Mouse (Mus musculus) cerebellum, postnatal 25 days (tissue): ENCODE data around the gene Zbtb16.

Experiments
- DNase-seq, 2 experiments: peaks; one replicate each; pipeline ENCODE4 v3.0.0; 2021; ENCODE audit warnings: mixed read lengths in 2 of 2

The Zbtb16 gene

DNA sequence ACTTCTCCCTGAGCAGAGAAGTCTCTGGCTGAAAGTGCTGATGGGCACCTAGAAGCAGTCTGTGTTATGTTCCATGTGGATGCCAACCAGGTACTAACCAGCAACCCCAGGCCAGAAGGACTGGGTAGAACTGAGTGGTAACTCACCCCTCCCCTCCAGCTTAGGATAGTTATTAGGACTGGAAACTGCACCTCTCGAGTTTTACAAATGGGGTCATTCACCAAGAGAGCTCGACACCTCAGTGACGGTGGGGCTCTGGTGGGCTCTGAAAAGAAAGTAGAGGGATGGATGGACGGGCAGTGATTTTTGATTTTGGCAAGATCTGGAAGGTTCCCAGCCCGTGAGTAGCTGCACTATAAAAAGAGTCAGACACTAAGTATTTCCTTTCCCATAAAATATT lies 71.7 kb downstream of the Zbtb16 start:
- DNase-seq, result no peak

DNA sequence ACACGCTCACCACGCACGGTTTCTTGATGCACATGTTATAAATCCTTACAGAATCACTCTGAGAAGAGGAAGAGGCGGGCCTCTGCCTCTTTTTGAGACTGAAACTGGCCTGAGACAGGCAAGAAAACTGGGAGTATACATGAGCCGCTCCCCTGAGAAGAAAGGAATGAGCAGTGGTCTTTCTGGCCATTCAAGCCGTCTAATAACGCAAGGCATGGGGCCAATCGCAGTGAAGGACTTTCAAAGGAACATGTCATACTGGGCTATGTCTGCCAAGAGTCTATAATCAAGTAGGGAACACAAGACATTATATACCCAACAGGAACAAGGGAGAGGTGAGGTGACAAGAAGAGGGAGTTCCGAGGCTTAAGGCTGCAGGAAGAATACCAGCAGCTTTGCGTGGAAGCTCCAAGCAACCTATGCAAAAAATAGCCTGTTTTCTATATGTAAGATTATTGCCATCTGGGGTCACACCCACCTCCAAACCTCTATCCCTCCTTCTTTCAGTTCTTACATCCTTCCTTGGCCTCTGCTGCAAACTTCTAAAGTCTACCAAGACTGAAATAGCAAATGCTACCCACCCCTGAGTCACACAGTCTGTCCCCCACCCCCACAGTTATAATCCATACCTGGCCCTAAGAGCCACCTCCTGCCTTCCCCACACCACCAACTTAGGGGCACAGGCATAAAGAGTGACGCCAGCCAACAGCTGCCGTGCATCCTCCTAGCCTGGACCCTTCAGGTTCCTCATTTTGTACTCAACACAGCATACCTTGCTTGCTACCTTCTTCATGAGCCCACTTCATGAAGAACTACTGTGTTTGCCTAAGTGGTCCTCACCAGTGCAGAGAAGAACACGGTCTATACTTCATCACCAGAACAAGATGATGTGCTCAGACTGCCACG lies 74.0 kb downstream of the Zbtb16 start:
- no peak for DNase-seq

DNA sequence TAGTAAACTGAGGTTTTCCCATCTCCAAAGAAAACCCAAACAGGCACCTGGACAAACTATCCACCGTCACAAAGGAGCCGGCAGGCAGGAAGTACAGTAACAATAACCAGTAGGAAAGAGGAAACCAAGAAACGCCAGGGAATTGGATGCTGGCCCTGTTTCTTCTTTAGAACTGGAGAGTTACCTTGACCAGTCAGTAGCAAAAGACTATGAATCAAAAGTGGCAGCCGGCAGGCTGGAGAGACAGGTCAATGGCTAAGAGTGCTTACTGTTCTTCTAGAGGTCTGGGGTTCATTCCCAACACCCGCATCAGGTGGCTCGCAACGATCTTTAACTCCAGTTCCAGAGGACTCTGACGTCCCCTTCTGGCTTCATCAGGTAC lies 74.9 kb downstream of the Zbtb16 start:
- DNase-seq, result no peak

DNA sequence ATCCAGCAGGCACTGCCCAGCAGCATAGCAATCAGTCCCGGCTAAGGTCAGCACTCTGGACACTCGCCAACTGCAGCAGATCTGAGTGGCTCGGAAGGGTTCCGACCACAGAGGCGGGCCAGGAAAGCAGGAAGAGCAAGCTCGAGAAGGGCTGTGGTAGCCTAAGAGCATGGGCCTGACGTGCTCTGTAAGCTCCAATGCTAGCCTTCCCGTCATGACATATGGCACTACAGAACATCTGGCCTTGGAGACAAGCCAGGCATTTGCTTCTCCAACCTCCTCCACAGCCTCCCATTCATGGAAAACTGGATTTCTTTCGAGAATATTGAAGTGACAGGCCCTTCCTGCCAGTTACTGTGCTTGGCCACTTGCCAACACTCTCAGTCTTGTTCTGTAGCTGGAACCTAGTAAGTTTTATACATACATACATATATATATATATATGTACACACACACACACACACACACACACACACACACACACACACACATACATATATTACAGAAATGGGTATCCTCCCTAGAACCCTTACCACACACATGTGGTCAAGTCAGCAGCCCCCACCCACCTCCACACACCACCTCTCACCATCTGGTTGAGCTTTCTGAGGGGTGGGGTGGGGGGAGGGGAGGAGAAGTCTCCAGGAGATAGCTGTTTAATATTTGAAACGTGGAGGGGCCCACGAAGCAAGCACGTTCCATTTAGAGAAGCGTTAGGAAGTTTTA lies 75.4 kb downstream of the Zbtb16 start:
- DNase-seq, result peak; percentile 58 to 69

DNA sequence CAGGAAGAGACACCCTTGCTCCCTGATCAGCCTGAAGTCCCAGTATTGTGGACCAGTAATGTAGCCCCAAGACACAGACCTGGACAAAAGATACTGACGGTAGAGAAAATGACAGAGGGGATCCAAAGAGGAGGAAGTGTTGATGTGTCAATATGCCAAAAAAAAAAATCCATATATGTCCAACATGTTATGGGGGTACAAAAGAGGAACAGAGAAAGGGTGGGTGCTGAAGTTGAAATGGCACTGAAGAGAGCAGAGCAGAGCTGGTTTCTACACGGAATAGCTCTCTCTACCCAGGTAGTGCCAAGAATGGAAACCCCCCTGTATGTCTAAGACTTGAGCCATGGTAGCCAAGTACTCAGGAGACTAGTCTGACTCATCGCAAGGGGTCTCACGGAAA lies 76.9 kb downstream of the Zbtb16 start:
- no peak for DNase-seq

DNA sequence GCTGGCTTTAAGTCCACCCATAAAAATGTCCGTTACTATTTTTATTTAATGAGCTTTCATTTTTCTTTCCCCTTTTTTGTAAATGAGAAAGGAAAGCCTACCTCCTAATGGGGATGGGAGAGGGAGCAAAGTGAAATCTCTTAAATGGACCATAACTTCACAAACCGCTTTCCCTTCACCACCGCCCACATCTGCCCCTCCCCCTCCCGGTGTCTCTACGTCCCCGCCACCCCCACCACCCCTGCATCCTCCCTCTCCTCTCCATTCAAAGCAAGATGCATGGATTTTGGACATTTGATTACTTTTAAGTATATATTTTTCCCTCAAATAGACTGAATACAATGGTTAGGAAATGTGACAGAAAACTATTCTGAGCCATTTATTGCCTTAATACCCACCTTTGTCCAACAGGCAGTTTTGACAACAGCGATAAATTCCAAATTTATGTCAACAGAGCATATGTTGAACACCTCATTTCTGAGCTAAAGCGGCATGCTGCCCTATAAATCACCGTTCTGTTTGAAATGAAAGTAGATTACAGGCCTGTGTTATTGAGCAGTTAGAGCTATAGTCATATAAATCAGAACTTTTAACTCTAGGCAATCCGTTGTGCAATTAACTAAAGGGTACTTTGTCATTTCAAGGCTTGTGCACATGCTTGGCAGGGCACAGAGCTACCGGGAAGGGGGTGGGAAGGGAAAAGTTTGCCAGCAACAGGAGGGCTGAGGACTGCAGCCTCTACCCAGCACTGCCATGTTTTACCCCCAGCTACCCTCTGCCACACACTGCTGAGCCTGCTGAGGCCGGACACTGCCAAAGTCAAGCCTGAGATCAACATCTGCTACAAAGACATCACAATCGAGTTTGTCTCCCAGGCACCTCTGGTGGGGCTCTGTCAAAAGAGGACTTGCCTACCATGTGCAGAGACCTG lies 78.1 kb downstream of the Zbtb16 start:
- DNase-seq, result no peak

DNA sequence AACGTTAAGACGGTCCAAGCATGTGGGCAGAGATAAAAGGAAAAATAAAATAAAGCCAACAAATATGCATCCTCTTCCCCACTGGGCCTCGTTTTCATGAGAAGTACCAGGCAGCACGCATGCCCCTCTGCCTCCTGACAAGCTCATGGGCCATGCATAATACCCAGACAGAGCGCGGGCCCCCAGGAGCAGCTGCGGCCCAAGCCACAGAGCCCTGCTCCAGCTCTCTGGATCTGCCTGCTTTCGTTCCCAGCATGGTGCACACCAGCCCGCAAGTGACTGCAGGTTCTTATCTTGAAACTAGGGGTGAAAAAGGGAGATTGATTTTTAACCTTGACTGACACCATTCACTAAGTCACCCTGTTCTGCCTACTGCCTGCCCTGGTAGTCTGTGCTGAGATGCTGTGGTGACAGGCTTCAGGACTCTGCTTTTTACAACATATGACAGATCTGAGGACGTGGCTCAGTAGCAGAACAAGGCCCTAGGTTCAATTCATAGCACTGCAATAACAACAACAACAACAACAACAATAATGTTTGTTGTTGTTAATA lies 79.7 kb downstream of the Zbtb16 start:
- no peak for DNase-seq

DNA sequence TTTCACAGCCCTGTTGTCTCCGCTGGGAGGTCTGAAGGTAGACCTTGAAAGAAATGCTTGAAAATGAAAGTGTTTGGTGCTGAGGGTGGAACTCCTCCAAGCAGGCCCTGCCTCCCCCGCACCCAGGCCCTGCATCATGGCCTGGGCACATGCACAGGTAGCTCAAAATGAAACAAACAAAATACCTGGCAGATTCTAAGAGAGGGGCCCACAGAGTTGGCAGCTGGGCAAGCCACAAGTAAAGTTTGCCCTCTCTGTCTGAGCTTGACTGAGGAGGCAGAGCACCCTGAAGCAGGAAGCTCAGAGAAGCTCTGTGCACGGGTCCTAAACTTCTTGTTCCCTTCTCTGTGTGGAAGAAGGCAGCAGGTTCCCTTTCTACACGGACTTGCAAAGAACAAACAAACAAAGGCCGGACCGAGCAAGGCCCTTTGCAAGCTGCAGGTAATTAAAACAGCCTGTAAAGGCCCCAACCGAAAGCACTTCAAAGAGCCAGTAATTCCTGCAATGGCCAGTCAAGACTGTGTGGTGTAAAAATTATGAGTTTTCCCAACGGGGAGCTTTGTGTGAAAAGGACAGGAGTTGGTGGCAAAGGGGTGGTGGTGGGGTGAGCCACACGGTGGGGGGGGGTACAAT lies 80.5 kb downstream of the Zbtb16 start:
- DNase-seq, result no peak

DNA sequence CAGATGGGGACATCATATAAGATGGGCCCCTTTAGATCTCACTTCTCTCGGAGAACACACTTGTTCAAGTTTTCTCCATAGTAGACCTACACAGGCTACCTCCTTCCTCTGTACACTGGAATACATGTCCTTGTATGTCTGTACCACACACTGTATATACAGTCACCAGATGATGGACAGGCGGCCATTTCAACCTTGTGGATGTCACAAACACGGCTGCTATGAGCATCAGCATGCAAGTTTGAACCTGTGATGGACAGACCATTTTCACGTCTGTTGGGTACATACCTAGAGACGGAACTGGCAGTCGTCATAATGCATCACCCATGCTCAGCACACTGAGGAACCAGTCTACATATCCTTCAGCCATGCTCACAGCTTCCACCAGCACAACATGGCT lies 81.6 kb downstream of the Zbtb16 start:
- DNase-seq, result no peak

DNA sequence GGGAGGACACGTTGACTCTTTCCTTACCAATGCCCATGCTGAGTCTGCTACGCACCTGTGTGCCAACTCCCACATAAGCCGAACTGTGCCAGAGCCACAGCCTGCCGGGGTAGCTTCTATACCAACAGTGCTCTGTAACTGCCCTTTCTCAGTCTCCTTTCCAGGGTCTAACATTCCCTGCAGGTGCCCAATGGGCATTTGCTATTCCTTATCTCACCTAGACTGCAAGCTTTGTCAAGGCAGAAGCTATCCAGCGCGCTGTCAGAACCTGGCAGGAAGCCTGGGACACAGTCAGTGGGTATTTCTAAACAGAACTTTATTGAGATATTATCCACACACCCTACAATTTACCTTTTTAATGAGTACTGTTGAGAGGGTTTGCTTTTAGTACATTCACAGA lies 82.1 kb downstream of the Zbtb16 start:
- DNase-seq, result peak; percentile 54 to 64

DNA sequence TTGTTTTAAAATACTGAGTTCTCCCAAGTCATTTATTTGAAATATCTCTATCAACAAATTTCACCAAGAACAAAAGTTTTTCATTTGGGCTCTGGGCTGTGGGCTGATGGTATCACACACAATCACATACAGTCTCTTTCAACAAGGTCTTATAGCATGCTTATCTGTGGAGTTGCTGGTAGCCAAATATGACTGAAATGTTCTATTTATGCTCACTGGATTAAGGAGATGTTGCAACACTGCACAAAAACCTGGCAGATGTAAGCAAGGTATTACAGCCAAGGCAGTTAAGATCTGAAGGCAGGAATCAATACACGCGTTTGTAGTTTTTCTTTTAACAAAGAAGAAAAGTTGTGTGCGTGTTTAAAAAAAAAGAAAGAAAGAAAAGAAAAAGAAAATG lies 84.1 kb downstream of the Zbtb16 start:
- DNase-seq, result no peak

DNA sequence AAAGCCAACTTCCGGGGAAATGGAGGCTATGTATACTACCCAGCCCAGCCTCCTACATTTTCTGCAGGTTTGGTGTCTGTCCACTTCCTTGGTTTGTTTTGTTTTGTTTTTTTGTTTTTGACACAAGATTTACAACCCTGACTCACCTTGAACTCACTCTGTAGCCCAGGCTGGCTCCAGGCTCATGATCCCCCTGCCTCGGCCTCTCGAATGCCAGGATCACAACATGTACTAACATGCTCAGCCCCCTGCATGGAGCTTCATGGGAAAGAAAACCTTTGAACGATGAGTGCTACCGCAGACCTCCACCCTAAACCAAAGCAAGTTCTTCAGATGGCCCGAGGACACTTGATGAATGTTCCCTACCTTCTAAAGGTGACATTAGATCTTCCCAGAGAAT lies 86.4 kb downstream of the Zbtb16 start:
- no peak for DNase-seq

DNA sequence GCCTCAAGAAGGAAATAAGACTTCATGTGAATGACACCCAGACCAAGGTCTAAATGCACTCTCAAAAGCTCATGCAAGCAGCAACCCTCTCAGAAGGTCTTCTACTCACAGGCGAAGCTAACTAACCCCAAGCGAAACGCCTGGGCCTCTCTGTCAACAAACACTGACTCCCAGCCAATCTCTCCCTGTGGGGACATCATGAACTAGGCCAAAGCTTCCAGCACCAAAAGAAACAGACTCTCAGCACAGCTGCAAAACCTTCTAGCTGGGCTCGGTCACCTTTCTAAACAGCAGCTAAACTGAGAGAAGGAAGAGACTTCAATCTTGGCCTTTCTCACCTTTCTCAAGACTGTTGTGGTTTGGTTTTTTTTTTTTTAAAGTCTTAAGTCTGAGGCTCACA lies 86.9 kb downstream of the Zbtb16 start:
- DNase-seq, result no peak

DNA sequence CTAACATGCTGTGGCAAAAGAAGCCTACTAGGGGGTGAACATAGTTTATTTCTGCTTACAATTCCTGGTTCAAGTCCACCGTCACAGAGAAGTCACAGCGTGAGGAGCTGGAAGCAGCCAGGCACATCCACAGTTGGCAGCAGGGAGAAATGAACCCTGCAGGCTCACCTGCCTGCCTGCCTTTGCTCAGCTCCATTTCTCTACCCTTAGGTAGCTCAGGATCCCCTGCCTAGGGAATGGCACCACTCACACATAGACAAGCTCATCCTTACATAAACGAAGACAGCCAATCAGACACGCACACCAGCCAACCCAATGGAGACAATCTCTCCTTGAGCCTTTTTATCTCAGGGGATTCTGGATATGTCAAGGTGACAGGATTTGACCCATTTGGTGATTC lies 87.3 kb downstream of the Zbtb16 start:
- no peak for DNase-seq

DNA sequence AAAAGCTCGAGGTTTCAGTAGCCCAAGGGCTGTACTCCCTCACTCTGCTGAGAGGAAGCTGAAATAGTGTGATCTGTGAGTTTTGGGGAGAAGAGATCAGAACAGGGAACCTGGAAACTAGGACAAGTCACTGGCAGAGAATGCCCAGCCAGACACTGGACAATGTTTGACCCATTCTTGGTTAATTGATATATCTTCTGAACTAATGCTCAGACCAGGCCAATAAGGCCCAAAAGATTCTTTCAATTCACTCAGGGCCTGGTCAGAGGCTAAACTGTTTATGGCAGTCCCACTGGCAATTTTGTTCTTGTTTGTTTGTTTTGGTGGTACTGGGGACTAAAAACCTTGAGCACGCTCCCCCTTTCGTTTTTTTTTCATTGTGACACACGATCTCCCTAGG lies 87.8 kb downstream of the Zbtb16 start:
- DNase-seq, result no peak

DNA sequence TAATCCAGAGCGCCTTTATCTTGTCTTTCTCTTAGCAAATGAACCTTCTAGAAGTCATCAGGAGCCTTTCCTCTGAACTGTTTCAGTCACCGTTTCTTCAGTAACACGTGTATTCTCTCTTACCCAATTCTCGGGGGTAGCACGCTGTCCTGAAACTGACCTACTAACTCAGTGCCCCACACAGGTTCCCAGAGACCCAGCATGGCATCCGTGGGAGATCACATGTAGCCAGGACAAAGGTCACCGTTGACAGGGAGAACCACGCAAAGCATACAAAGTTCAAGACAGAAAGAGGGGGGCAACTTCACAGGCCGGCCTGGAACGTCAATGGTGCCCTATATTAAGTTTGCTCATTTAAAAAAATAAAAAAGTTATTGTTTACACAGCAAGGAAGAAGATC lies 89.5 kb downstream of the Zbtb16 start:
- no peak for DNase-seq

DNA sequence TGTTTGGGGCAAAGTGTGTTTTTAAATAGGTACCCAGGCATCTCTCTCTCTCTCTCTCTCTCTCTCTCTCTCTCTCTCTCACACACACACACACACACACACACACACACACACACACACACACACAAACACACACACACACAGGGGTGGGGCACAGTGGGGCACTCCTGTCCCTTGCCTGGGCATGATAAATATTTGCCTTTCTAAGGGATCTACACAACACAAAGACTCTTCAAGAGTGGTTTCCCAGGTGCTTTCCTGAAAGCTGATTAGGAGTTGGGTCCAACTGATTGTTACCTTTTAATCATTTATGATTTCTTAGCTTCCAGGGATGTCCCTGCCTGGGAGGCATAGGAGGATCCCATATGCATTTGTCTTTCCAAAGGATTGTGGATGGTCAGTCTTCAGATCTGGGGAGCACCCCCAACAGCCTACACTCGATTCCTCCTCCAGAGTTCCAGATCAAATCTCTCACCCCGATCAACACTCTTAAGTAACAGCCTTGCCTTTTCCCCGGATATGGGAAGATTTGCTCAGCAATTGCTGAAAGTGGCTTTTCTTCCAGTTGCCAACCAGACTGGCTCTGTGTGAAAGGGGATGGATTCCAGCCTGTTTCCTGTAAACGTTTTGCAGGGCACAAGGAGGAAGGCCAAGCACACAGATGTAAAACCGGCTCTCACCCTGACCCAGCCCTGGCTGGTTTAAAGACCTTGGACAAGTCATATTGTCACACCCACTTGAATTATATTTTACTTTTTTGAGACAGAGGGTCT lies 90.5 kb downstream of the Zbtb16 start:
- no peak for DNase-seq

DNA sequence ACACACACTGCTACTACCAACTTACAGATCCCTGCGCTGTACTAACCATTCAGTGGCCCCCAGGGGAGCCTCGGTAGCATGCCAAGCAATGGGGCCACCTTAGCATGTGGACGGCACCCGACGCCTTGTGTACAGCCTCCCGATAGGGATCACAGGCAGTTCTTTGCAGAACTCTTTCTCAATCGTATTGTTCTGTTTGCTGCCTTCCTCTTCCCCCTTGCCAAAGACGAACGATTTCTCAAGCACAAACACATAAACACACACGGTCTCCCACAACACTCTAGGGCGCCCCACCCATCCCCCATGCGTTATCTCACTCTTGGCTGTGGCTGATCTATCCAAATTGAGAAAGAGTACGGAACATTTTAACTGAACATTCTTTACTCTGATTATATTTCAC lies 91.1 kb downstream of the Zbtb16 start:
- DNase-seq, result no peak

DNA sequence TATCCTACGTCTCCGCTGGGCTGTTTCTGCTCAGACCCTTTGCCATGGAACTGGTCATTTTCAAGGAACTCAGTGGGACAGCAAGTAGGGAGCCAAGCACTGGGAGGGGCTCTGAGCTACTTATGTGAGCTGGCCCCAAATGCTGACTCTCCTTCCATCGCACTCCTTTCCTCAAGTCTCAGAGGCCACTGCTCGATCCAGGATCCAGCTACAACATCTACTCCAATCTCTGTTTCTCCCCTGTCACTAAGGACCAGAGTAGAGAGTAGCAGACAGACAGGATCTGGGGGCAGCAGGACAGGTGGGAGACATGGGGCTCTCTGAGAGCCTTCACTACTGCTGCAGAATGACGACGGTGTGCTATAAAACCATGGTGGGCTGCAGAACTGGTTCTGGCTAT lies 91.6 kb downstream of the Zbtb16 start:
- DNase-seq, result no peak

DNA sequence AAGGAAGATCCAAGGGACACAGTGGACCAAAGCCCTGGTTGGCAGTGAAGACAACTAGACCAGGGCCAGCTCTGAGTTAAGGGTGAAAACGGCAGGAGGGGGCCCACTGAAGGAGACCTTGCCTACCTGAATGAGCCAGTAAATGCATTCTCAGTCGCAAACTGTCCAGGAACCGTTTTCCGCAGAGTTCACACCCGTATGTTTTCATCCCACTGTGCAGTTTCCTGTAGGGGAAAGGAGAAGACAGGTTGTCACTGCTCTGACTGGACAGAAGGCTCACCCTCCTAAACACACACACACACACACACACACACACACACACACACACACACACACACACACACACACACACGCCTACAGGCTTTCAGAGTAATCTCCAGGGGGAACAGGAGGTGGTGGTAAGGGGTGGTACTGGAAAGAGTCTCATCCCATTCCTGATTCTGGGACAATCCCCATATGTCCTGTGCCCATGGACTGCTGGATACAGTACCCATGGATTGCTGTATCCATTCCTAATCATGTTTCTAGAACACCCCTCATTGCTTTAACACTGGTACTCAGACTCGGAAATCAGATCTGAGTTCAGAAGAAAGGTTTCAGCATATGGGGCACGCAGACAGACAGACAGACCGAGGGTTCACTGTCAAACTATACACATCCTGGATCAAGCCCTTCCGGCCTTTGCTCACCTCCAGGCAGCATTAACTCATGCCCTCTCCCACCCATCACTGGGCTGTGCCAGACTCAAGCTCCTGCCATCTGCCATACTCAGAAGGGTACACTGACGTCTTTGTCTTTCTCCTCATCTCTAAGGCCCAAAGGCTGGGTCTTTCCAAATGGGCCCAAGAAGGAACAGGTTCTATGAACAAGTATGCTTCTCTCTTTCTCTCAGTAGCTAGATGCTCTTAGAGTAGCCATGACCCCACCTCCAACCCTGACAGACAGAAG lies 92.4 kb downstream of the Zbtb16 start:
- DNase-seq, result peak in 1 of 2 experiments; percentile 35
